Comparison of ENCODE assay signal across 17 mouse cellular contexts in genomic region chr3:90589390-90589789, GRCm38 (mm10). TPM values are rescaled to one million over a fixed set of nuclear protein-coding genes. Genes with fewer than 3 reads are reported as not detected.
DNase-seq lines count a peak whose midpoint lies in the region; ATAC-seq and TF ChIP-seq lines count a peak whose summit lies in the region.
"Had no signal": no experiment of that assay in that cellular context is flagged by ENCODE, and none has a peak within 500 bp of the region (broad histone marks: within the 10 kb centered on the region; RNA-seq: fewer than 3 reads in every experiment).

No protein-coding gene starts in this region.

- H3K9ac ChIP-seq in liver, embryonic 15.5 days, result no peak overlapping the region
- H3K9ac ChIP-seq: heart, embryonic 13.5 days; liver, embryonic 14.5 days; midbrain, embryonic 12.5 days had no signal

- H3K4me3 ChIP-seq in liver, embryonic 15.5 days (replicated peaks), result no peak overlapping the region
- H3K4me3 ChIP-seq in bone marrow, adult 2 months (replicated peaks; ENCODE audit: control insufficient read depth, low read depth, low read length), result peak overlapping the region; percentile 4
- H3K4me3 ChIP-seq: heart, embryonic 13.5 days; midbrain, embryonic 12.5 days had no signal

- H3K4me1 ChIP-seq in liver, embryonic 15.5 days (replicated peaks), result peaks cover 3% of the 10 kb centered on the region; the same call in 1 of the 2 replicates
- peaks cover 18% of the 10 kb centered on the region for H3K4me1 ChIP-seq in bone marrow, adult 2 months (ENCODE audit: control insufficient read depth, insufficient read depth, low read length)
- H3K4me1 ChIP-seq: midbrain, embryonic 12.5 days had no signal

- H3K27me3 ChIP-seq in liver, embryonic 15.5 days, result no peaks in the 10 kb centered on the region
- H3K27me3 ChIP-seq: heart, embryonic 13.5 days; midbrain, embryonic 12.5 days had no signal

- peak overlapping the region; percentile 53; the same call in 1 of the 2 replicates for H3K27ac ChIP-seq in liver, embryonic 15.5 days (replicated peaks)
- H3K27ac ChIP-seq in bone marrow, adult 2 months (ENCODE audit: control insufficient read depth, insufficient read depth, low read depth, low read length, poor library complexity), result peak overlapping the region; percentile 98
- H3K27ac ChIP-seq: heart, embryonic 13.5 days; liver, embryonic 14.5 days; midbrain, embryonic 12.5 days had no signal

- no peak for DNase-seq in liver
- DNase-seq in thymus, postnatal 36 days, result peak; percentile 38 to 64
- no peak for DNase-seq in frontal cortex, postnatal 10 days (ENCODE audit: low spot score in 2 of 2)
- no peak for DNase-seq in right cerebral cortex, adult 2 months (ENCODE audit: low spot score in 2 of 2)
- DNase-seq in spleen, adult 18-20 months, result no peak
- DNase-seq: adrenal gland, adult 2 months; cerebellum, adult 18-20 months; kidney, adult 11 months had no signal

- WGBS in liver, embryonic 15.5 days (ENCODE audit: insufficient replicate concordance), result 37% methylated on average over 6 of the region's 6 CpGs
- 20% methylated on average over 6 of the region's 6 CpGs for WGBS in bone marrow, adult 2 months

- TF ChIP-seq POLR2A in bone marrow, adult 2 months (IDR thresholded peaks at IDR 0.05; ENCODE audit: borderline replicate concordance, control insufficient read depth, low read depth, low read length), result 0 out of 2 replicates have a peak, but pooled peaks have one; percentile 28

- ATAC-seq in liver, embryonic 15.5 days (ENCODE audit: insufficient read depth), result peak; percentile 50; the same call in 1 of the 2 replicates
- peak; percentile 60 for ATAC-seq in megakaryocyte progenitor cell, adult 5-6 weeks (replicated peaks; ENCODE audit: poor library complexity)

- no peaks in the 10 kb centered on the region for H3K36me3 ChIP-seq in liver, embryonic 15.5 days (replicated peaks)
- H3K36me3 ChIP-seq: G1E; heart, embryonic 13.5 days; midbrain, embryonic 12.5 days had no signal

- H3K4me2 ChIP-seq in liver, embryonic 15.5 days, result no peak overlapping the region; the same call in 1 of the 2 replicates
- H3K4me2 ChIP-seq: heart, embryonic 13.5 days; midbrain, embryonic 12.5 days had no signal

- no peak for TF ChIP-seq CTCF in bone marrow, adult 2 months (IDR thresholded peaks at IDR 0.05; ENCODE audit: control insufficient read depth, insufficient read depth, low read length)

- H3K9me3 ChIP-seq in liver, embryonic 15.5 days (replicated peaks), result no peaks in the 10 kb centered on the region
- H3K9me3 ChIP-seq: G1E; midbrain, embryonic 12.5 days had no signal

RNA-seq across cellular contexts. Expression of gene S100a2, which starts 0.7 kb away (rescaled TPM):
- not detected in 2 replicates for polyA plus RNA-seq in liver, embryonic 15.5 days (2015; fragmentation: Nextera tagmentation; extraction: Ambion mirVana)
- not detected in 2 replicates for polyA plus RNA-seq in bone marrow, adult 2 months (2011; ENCODE audit: insufficient read depth, insufficient read length, low replicate concordance, missing spikeins)
- total RNA-seq in megakaryocyte progenitor cell, adult 5-6 weeks (2015), result not detected in 2 replicates
- total RNA-seq in megakaryocyte progenitor cell, adult 5-6 weeks (2017), result not detected in 2 replicates
- total RNA-seq: adrenal gland, adult 2 months; G1E; left cerebral cortex, adult 18-20 months had no signal
- polyA plus RNA-seq: adrenal gland, adult 2 months; embryonic facial prominence, embryonic 14.5 days; G1E; heart, embryonic 13.5 days; liver, embryonic 14.5 days; midbrain, embryonic 12.5 days had no signal

RNA-seq across cellular contexts. Expression of gene Gm42674, which starts 12.3 kb away (rescaled TPM):
- not detected in 2 replicates for polyA plus RNA-seq in liver, embryonic 15.5 days (2015; fragmentation: Nextera tagmentation; extraction: Ambion mirVana)
- not detected in 2 replicates for polyA plus RNA-seq in bone marrow, adult 2 months (2011; ENCODE audit: insufficient read depth, insufficient read length, low replicate concordance, missing spikeins)
- not detected in 2 replicates for total RNA-seq in megakaryocyte progenitor cell, adult 5-6 weeks (2015)
- not detected in 2 replicates for total RNA-seq in megakaryocyte progenitor cell, adult 5-6 weeks (2017)
- total RNA-seq: adrenal gland, adult 2 months; G1E; left cerebral cortex, adult 18-20 months had no signal
- polyA plus RNA-seq: adrenal gland, adult 2 months; embryonic facial prominence, embryonic 14.5 days; G1E; heart, embryonic 13.5 days; liver, embryonic 14.5 days; midbrain, embryonic 12.5 days had no signal

RNA-seq across cellular contexts. Expression of gene S100a4, which starts 14.2 kb away (rescaled TPM):
- polyA plus RNA-seq in liver, embryonic 15.5 days (2015; fragmentation: Nextera tagmentation; extraction: Ambion mirVana), result 1.7 and 2.3 TPM in 2 replicates
- polyA plus RNA-seq in bone marrow, adult 2 months (2011; ENCODE audit: insufficient read depth, insufficient read length, low replicate concordance, missing spikeins), result 71.4 and 238 TPM in 2 replicates
- total RNA-seq in megakaryocyte progenitor cell, adult 5-6 weeks (2015), result 31.5 and 39.6 TPM in 2 replicates
- 19.4 and 53.6 TPM in 2 replicates for total RNA-seq in megakaryocyte progenitor cell, adult 5-6 weeks (2017)
- total RNA-seq: G1E had no signal
- polyA plus RNA-seq: G1E had no signal

RNA-seq across cellular contexts. Expression of gene S100a5, which starts 18.9 kb away (rescaled TPM):
- polyA plus RNA-seq in liver, embryonic 15.5 days (2015; fragmentation: Nextera tagmentation; extraction: Ambion mirVana), result not detected in 2 replicates
- polyA plus RNA-seq in bone marrow, adult 2 months (2011; ENCODE audit: insufficient read depth, insufficient read length, low replicate concordance, missing spikeins), result not detected in 2 replicates
- not detected in 2 replicates for total RNA-seq in megakaryocyte progenitor cell, adult 5-6 weeks (2015)
- not detected in 2 replicates for total RNA-seq in megakaryocyte progenitor cell, adult 5-6 weeks (2017)
- total RNA-seq: adrenal gland, adult 2 months; G1E; left cerebral cortex, adult 18-20 months had no signal
- polyA plus RNA-seq: adrenal gland, adult 2 months; G1E; heart, embryonic 13.5 days; liver, embryonic 14.5 days; midbrain, embryonic 12.5 days had no signal

RNA-seq across cellular contexts. Expression of gene S100a6, which starts 23.3 kb away (rescaled TPM):
- 14.2 and 15.9 TPM in 2 replicates for polyA plus RNA-seq in liver, embryonic 15.5 days (2015; fragmentation: Nextera tagmentation; extraction: Ambion mirVana)
- polyA plus RNA-seq in bone marrow, adult 2 months (2011; ENCODE audit: insufficient read depth, insufficient read length, low replicate concordance, missing spikeins), result 391 and 969 TPM in 2 replicates
- 31.2 and 57.3 TPM in 2 replicates for total RNA-seq in megakaryocyte progenitor cell, adult 5-6 weeks (2015)
- 10.7 and 21.3 TPM in 2 replicates for total RNA-seq in megakaryocyte progenitor cell, adult 5-6 weeks (2017)
- total RNA-seq: G1E had no signal
- polyA plus RNA-seq: G1E had no signal

Comparison
In these comparisons a context has a peak if more than half of its experiments do, and no peak if none do; other contexts are left out.
1. DNase-seq: peak in thymus, postnatal 36 days (2 of 2); none in liver (single experiment), frontal cortex, postnatal 10 days (0 of 2), right cerebral cortex, adult 2 months (0 of 2) and spleen, adult 18-20 months (0 of 2).
2. RNA of gene S100a4, which starts 14.2 kb away (polyA plus RNA-seq): 71.4 to 238 TPM in bone marrow, adult 2 months; 1.7 to 2.3 TPM in liver, embryonic 15.5 days; every median in the first group is over 10 times any median in the second.